In the genomic region with DNA sequence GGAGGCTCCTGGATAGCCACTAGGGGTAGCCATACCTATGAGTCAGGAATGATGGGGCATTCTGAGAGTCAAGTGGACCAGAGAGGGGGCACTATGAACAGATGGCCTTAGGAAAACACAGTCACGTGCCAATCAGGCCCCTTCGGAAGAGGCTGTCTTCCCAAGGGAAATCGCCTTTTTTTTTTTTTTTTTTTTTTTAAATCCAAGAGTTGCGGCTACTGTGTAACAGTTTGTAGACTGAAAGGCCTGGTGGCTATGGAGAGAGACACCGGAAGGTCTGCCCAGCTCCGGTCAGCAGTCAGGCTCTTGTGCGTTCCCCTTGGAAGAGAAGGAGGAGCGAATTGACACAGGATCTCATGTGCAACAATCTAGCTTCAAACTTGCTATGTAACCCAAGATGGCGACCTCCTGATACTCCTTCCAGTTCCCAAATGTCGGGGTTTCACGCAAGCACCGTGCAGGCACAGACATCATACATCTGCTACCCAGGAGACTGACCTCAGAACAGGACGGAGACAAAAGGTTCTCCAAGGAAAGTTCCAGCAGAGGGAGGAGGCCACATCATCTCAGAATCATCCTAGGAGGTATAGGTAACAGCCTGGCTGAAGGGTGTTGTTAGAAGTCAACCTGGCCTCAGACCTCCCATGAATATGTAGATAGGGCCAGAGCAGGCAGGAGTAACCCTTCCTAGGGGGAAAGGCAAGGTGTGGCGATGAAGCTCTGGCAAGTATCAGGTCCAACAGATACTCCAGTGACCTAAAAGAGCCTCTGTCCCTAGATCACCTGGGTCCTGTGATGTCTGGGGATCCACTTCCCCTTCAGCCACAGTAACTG, we compare ENCODE assay signal across 8 mouse cellular contexts. TPM values are rescaled to one million over a fixed set of nuclear protein-coding genes. Genes with fewer than 3 reads are reported as not detected.
DNase-seq lines count a peak whose midpoint lies in the region; ATAC-seq and TF ChIP-seq lines count a peak whose summit lies in the region.

No protein-coding gene starts in this region.

- TF ChIP-seq CTCF in gastrocnemius, adult 2 months (IDR thresholded peaks at IDR 0.05): peak; percentile 20
- TF ChIP-seq CTCF in CH12.LX (conservative IDR thresholded peaks at IDR 0.05 in 1 of 2, IDR thresholded peaks at IDR 0.05 in 1 of 2; ENCODE audit: low read depth in 2 of 2, low read length in 2 of 2): peak in 1 of 2 experiments; percentile 85; a peak in 2 of 4 replicates

- no peak for TF ChIP-seq EP300 in CH12.LX (IDR thresholded peaks at IDR 0.05; ENCODE audit: low read length)

- in situ Hi-C loops in CH12.LX (cut with MboI; ENCODE audit: low pct_ligation_motif_present, low pct_unique_long_range_greater_than_20kb, low sequenced_read_pairs): no loop called here

- no peak overlapping the region for H3K27ac ChIP-seq in gastrocnemius, adult 2 months
- H3K27ac ChIP-seq in CH12.LX (ENCODE audit: insufficient read depth, low read depth): peak overlapping the region; percentile 95
- H3K27ac ChIP-seq in forebrain, embryonic 10.5 days: peak overlapping the region; percentile 97
- peak overlapping the region; percentile 95 for H3K27ac ChIP-seq in liver, embryonic 13.5 days

- no peak for TF ChIP-seq POLR2A in CH12.LX (IDR thresholded peaks at IDR 0.05; ENCODE audit: low read depth, low read length)

- H3K9ac ChIP-seq in CH12.LX (ENCODE audit: insufficient read depth, low read depth): peak overlapping the region; percentile 65
- peak overlapping the region; percentile 92 for H3K9ac ChIP-seq in liver, embryonic 13.5 days

- H3K4me2 ChIP-seq in CH12.LX (ENCODE audit: insufficient read depth, low read depth, poor library complexity, severe bottlenecking): peak overlapping the region; percentile 56
- H3K4me2 ChIP-seq in liver, embryonic 13.5 days: peak overlapping the region; percentile 93

- no peak for DNase-seq in gastrocnemius, adult 2 months
- no peak for DNase-seq in gastrocnemius, postnatal 25 days
- DNase-seq in CH12.LX (ENCODE audit: extremely low read depth): no peak
- DNase-seq in forebrain, embryonic 10.5 days (ENCODE audit: extremely low spot score, low spot score): no peak
- no peak for DNase-seq in liver, embryonic 13.5 days
- no peak for DNase-seq in adrenal gland, postnatal 4 days (ENCODE audit: low spot score in 2 of 2)
- DNase-seq in gastrocnemius, postnatal 36 days: no peak

- intact Hi-C loops in gastrocnemius, adult 2 months (cut with DNase I): no loop called here
- intact Hi-C loops in gastrocnemius, postnatal 36 days (cut with DNase I): no loop called here

- H3K36me3 ChIP-seq in CH12.LX (replicated peaks in 1 of 2; ENCODE audit: control insufficient read depth in 1 of 2, insufficient read depth in 1 of 2, low read length in 1 of 2): peaks cover 5 to 9% of the 10 kb centered on the region in 2 experiments
- H3K36me3 ChIP-seq in forebrain, embryonic 10.5 days (replicated peaks): peaks cover 15% of the 10 kb centered on the region
- H3K36me3 ChIP-seq in liver, embryonic 13.5 days: peaks cover 18% of the 10 kb centered on the region

- ATAC-seq in liver, embryonic 13.5 days (ENCODE audit: low read depth): no peak
- no peak for ATAC-seq in megakaryocyte-erythroid progenitor cell, adult 5-6 weeks (replicated peaks; ENCODE audit: low FRiP score, low TSS enrichment, poor library complexity, severe bottlenecking)

- peak overlapping the region; percentile 87 for H3K4me3 ChIP-seq in gastrocnemius, adult 2 months
- H3K4me3 ChIP-seq in CH12.LX (replicated peaks in 1 of 3; ENCODE audit: low read depth in 2 of 3, low read length in 2 of 3, poor library complexity in 1 of 3): peak overlapping the region in 2 of 3 experiments; percentile 59 to 76
- peak overlapping the region; percentile 78 for H3K4me3 ChIP-seq in forebrain, embryonic 10.5 days
- peak overlapping the region; percentile 95 for H3K4me3 ChIP-seq in liver, embryonic 13.5 days (replicated peaks)

- WGBS in forebrain, embryonic 10.5 days: 48% methylated on average over 14 of the region's 14 CpGs
- 46% methylated on average over 14 of the region's 14 CpGs for WGBS in liver, embryonic 13.5 days (ENCODE audit: insufficient replicate concordance)

- H3K9me3 ChIP-seq in CH12.LX (replicated peaks; ENCODE audit: low read length): no peaks in the 10 kb centered on the region
- H3K9me3 ChIP-seq in forebrain, embryonic 10.5 days: no peaks in the 10 kb centered on the region
- no peaks in the 10 kb centered on the region for H3K9me3 ChIP-seq in liver, embryonic 13.5 days (replicated peaks)

- TF ChIP-seq RAD21 in CH12.LX (IDR thresholded peaks at IDR 0.05; ENCODE audit: low read depth, low read length): peak; percentile 46

- dilution Hi-C loops in CH12.LX (cut with MboI; ENCODE audit: extremely low pct_ligation_motif_present, extremely low pct_unique_long_range_greater_than_20kb, low sequenced_read_pairs): no loop called here

- no peaks in the 10 kb centered on the region for H3K27me3 ChIP-seq in CH12.LX (replicated peaks)
- peaks cover 17% of the 10 kb centered on the region for H3K27me3 ChIP-seq in forebrain, embryonic 10.5 days (ENCODE audit: poor library complexity, severe bottlenecking)
- no peaks in the 10 kb centered on the region for H3K27me3 ChIP-seq in liver, embryonic 13.5 days

- H3K4me1 ChIP-seq in CH12.LX (ENCODE audit: control insufficient read depth in 1 of 2, insufficient read depth in 2 of 2): peaks cover 25 to 34% of the 10 kb centered on the region in 2 experiments
- peaks cover 44% of the 10 kb centered on the region for H3K4me1 ChIP-seq in forebrain, embryonic 10.5 days
- peaks cover 50% of the 10 kb centered on the region for H3K4me1 ChIP-seq in liver, embryonic 13.5 days (replicated peaks)

- H3K79me2 ChIP-seq in CH12.LX (replicated peaks; ENCODE audit: control insufficient read depth, extremely low read depth, insufficient read depth, poor library complexity, severe bottlenecking): no peaks in the 10 kb centered on the region

RNA-seq across cellular contexts. Expression of a gene that starts 1.2 kb away (rescaled TPM):
- not detected for total RNA-seq in gastrocnemius, adult 2 months (2021)
- 1 to 10 TPM in 1 of 2 experiments, under 1 TPM in 1; 0.72 to 1.5 TPM for total RNA-seq in gastrocnemius, postnatal 25 days (2021)
- total RNA-seq in CH12.LX (2012; rRNA removed) (7.3 and 10.0 TPM in 2 replicates), CH12.LX (2014; rRNA removed) (4.1 and 7.0 TPM in 2 replicates)
- polyA plus RNA-seq in CH12.LX (2012; ENCODE audit: insufficient read length, low read depth): 6.9 and 13.5 TPM in 2 replicates
- 23.0 and 28.5 TPM in 2 replicates for polyA plus RNA-seq in forebrain, embryonic 10.5 days (2016; fragmentation: Nextera tagmentation; extraction: Ambion mirVana)
- polyA plus RNA-seq in liver, embryonic 13.5 days (2015; fragmentation: Nextera tagmentation; extraction: Ambion mirVana): 22.0 and 23.0 TPM in 2 replicates
- total RNA-seq in adrenal gland, postnatal 4 days (2021): 10 to 100 TPM; 16.2 to 18.0 TPM
- total RNA-seq in gastrocnemius, postnatal 36 days (2021): under 1 TPM; 0.38 to 0.54 TPM
- total RNA-seq in megakaryocyte-erythroid progenitor cell, adult 5-6 weeks (2014; fragmentation: Nextera tagmentation): 9.9 TPM in 1 of 2 replicates, not detected in the other
- 3.6 and 5.0 TPM in 2 replicates for total RNA-seq in megakaryocyte-erythroid progenitor cell, adult 5-6 weeks (2017)

RNA-seq across cellular contexts. Expression of a gene that starts 9.0 kb away (rescaled TPM):
- total RNA-seq in gastrocnemius, adult 2 months (2021): 10 to 100 TPM; 29.2 to 33.5 TPM
- 10 to 100 TPM; 29.0 to 30.2 TPM for total RNA-seq in gastrocnemius, postnatal 25 days (2021)
- total RNA-seq in CH12.LX (2012; rRNA removed) (68.0 and 72.5 TPM in 2 replicates), CH12.LX (2014; rRNA removed) (44.5 and 45.3 TPM in 2 replicates)
- polyA plus RNA-seq in CH12.LX (2012; ENCODE audit: insufficient read length, low read depth): 41.7 and 56.6 TPM in 2 replicates
- 67.1 and 76.5 TPM in 2 replicates for polyA plus RNA-seq in forebrain, embryonic 10.5 days (2016; fragmentation: Nextera tagmentation; extraction: Ambion mirVana)
- 38.0 and 45.0 TPM in 2 replicates for polyA plus RNA-seq in liver, embryonic 13.5 days (2015; fragmentation: Nextera tagmentation; extraction: Ambion mirVana)
- total RNA-seq in adrenal gland, postnatal 4 days (2021): 10 to 100 TPM; 79.8 to 86.9 TPM
- 10 to 100 TPM; 27.0 to 30.9 TPM for total RNA-seq in gastrocnemius, postnatal 36 days (2021)
- total RNA-seq in megakaryocyte-erythroid progenitor cell, adult 5-6 weeks (2014; fragmentation: Nextera tagmentation): 88.0 and 120 TPM in 2 replicates
- 13.0 and 30.0 TPM in 2 replicates for total RNA-seq in megakaryocyte-erythroid progenitor cell, adult 5-6 weeks (2017)

RNA-seq across cellular contexts. Expression of a gene that starts 10.5 kb away (rescaled TPM):
- 10 to 100 TPM; 15.6 to 19.6 TPM for total RNA-seq in gastrocnemius, adult 2 months (2021)
- total RNA-seq in gastrocnemius, postnatal 25 days (2021): 10 to 100 TPM; 23.9 to 30.5 TPM
- total RNA-seq in CH12.LX (2012; rRNA removed) (253 and 302 TPM in 2 replicates), CH12.LX (2014; rRNA removed) (190 and 205 TPM in 2 replicates)
- 432 and 435 TPM in 2 replicates for polyA plus RNA-seq in CH12.LX (2012; ENCODE audit: insufficient read length, low read depth)
- polyA plus RNA-seq in forebrain, embryonic 10.5 days (2016; fragmentation: Nextera tagmentation; extraction: Ambion mirVana): 502 and 512 TPM in 2 replicates
- polyA plus RNA-seq in liver, embryonic 13.5 days (2015; fragmentation: Nextera tagmentation; extraction: Ambion mirVana): 234 and 240 TPM in 2 replicates
- total RNA-seq in adrenal gland, postnatal 4 days (2021): 100 to 1,000 TPM; 190 to 193 TPM
- 10 to 100 TPM; 21.6 to 23.6 TPM for total RNA-seq in gastrocnemius, postnatal 36 days (2021)
- total RNA-seq in megakaryocyte-erythroid progenitor cell, adult 5-6 weeks (2014; fragmentation: Nextera tagmentation): 173 and 220 TPM in 2 replicates
- 71.2 and 80.5 TPM in 2 replicates for total RNA-seq in megakaryocyte-erythroid progenitor cell, adult 5-6 weeks (2017)

RNA-seq across cellular contexts. Expression of a gene that starts 31.8 kb away (rescaled TPM):
- 10 to 100 TPM; 36.7 to 42.3 TPM for total RNA-seq in gastrocnemius, adult 2 months (2021)
- 10 to 100 TPM; 35.1 to 35.7 TPM for total RNA-seq in gastrocnemius, postnatal 25 days (2021)
- total RNA-seq in CH12.LX (2012; rRNA removed): 126 and 150 TPM in 2 replicates
- 87.9 and 94.6 TPM in 2 replicates for total RNA-seq in CH12.LX (2014; rRNA removed)
- 169 and 174 TPM in 2 replicates for polyA plus RNA-seq in CH12.LX (2012; ENCODE audit: insufficient read length, low read depth)
- 97.8 and 100 TPM in 2 replicates for polyA plus RNA-seq in forebrain, embryonic 10.5 days (2016; fragmentation: Nextera tagmentation; extraction: Ambion mirVana)
- 59.1 and 65.6 TPM in 2 replicates for polyA plus RNA-seq in liver, embryonic 13.5 days (2015; fragmentation: Nextera tagmentation; extraction: Ambion mirVana)
- 100 to 1,000 TPM; 105 to 114 TPM for total RNA-seq in adrenal gland, postnatal 4 days (2021)
- 10 to 100 TPM; 34.5 to 36.2 TPM for total RNA-seq in gastrocnemius, postnatal 36 days (2021)
- 110 and 122 TPM in 2 replicates for total RNA-seq in megakaryocyte-erythroid progenitor cell, adult 5-6 weeks (2014; fragmentation: Nextera tagmentation)
- total RNA-seq in megakaryocyte-erythroid progenitor cell, adult 5-6 weeks (2017): 75.6 and 91.9 TPM in 2 replicates

RNA-seq across cellular contexts. Expression of a gene that starts 38.7 kb away (rescaled TPM):
- under 1 TPM in 1 of 2 experiments, not detected in 1; 0.20 TPM for total RNA-seq in gastrocnemius, adult 2 months (2021)
- under 1 TPM; 0.15 to 0.35 TPM for total RNA-seq in gastrocnemius, postnatal 25 days (2021)
- total RNA-seq in CH12.LX (2012; rRNA removed) (7.4 and 8.0 TPM in 2 replicates), CH12.LX (2014; rRNA removed) (6.3 and 7.4 TPM in 2 replicates)
- 6.5 and 7.6 TPM in 2 replicates for polyA plus RNA-seq in CH12.LX (2012; ENCODE audit: insufficient read length, low read depth)
- polyA plus RNA-seq in forebrain, embryonic 10.5 days (2016; fragmentation: Nextera tagmentation; extraction: Ambion mirVana): 0.34 and 0.58 TPM in 2 replicates
- 1.4 and 1.8 TPM in 2 replicates for polyA plus RNA-seq in liver, embryonic 13.5 days (2015; fragmentation: Nextera tagmentation; extraction: Ambion mirVana)
- total RNA-seq in adrenal gland, postnatal 4 days (2021): 1 to 10 TPM; 1.0 to 1.1 TPM
- under 1 TPM; 0.27 to 0.48 TPM for total RNA-seq in gastrocnemius, postnatal 36 days (2021)
- total RNA-seq in megakaryocyte-erythroid progenitor cell, adult 5-6 weeks (2014; fragmentation: Nextera tagmentation): 6.9 and 11.9 TPM in 2 replicates
- total RNA-seq in megakaryocyte-erythroid progenitor cell, adult 5-6 weeks (2017): 1.8 and 3.2 TPM in 2 replicates
